Mouse (Mus musculus): ENCODE measurements around the gene Syt12. TPM values are rescaled to one million over a fixed set of nuclear protein-coding genes. Genes with fewer than 3 reads are reported as not detected.
A peak's percentile ranks its signal among the peaks of the same experiment; 100 is the strongest.

The Syt12 gene
- polyA plus RNA-seq, 1 experiment, result 1.4 TPM

DNA sequence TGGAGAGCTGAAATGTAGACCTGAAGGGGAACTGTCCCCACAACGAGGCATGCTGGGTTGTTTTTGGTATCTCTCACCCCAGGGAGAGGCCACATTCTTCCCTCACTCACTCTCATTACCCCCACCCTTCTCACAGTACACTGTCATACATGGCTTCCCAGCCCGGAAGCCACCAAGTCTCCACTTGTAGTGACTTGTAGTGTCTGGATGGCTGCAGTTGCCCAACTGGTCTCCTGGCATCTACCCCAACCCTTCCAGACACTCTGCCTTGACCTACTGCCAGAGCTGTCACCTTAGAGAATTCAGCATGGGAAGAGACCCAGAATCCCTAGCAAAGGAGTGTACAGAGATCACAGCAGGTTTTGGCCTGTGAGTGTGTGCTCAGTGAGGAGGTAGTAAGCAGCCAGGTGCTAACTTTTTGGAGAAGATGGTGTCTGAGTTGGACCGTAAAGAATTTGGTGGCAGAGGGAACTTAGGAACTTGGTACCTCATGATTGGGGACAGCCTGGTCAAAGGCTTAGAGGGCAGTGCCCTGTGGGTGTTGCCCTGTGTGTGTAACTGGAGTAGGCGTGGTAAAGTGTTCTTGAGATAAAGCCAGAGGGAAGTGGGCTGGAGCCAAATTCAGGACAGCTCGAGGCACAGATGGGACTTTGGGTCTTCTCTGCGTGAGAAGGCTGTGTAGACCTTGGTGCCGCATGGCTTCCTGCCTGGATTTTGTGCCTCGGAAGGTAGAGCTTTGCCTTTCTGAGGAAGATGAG, 56.9 kb downstream of the Syt12 start:
- no peaks in the 10 kb centered on the region for H3K4me1 ChIP-seq (ENCODE audit: control insufficient read depth, insufficient read depth, low read length)
- no peak overlapping the region for H3K27ac ChIP-seq (ENCODE audit: insufficient read depth, low read length)
- TF ChIP-seq CTCF (IDR thresholded peaks at IDR 0.05; ENCODE audit: borderline replicate concordance, insufficient read depth, low read length) (no peak), POLR2A (IDR thresholded peaks at IDR 0.05; ENCODE audit: low read depth, low read length) (no peak)
- no peak overlapping the region for H3K4me3 ChIP-seq (ENCODE audit: insufficient read depth, low read length)

GRCm38 (mm10) chr19:4419711-4420110, 57.5 kb downstream of the Syt12 start:
- Histone ChIP-seq H3K4me3 (ENCODE audit: insufficient read depth, low read length) (no peak overlapping the region), H3K27ac (ENCODE audit: insufficient read depth, low read length) (no peak overlapping the region), H3K4me1 (ENCODE audit: control insufficient read depth, insufficient read depth, low read length) (no peaks in the 10 kb centered on the region)
- no peak for TF ChIP-seq CTCF (IDR thresholded peaks at IDR 0.05; ENCODE audit: borderline replicate concordance, insufficient read depth, low read length)
- no peak for TF ChIP-seq POLR2A (IDR thresholded peaks at IDR 0.05; ENCODE audit: low read depth, low read length)

DNA sequence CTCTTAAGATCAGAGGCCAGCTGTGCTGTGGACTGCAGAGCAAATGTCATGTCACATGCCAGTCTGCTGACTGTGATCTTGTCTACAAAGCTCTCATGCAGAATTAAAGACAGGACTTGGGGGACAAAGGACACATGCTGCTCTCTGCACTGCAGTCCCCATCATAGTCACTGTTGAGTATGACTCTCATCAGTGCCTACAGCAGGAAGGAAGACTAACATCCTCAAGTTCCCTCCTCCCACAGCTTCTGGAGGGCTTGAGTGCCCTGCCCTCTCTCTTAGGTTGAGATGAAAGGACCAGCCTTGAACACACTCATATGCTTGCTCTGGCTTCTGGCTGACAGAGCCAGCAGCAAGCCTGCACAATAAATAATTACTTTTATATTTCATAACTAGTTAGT, 59.5 kb downstream of the Syt12 start:
- Histone ChIP-seq H3K4me3 (ENCODE audit: insufficient read depth, low read length) (no peak overlapping the region), H3K27ac (ENCODE audit: insufficient read depth, low read length) (no peak overlapping the region), H3K4me1 (ENCODE audit: control insufficient read depth, insufficient read depth, low read length) (no peaks in the 10 kb centered on the region)
- TF ChIP-seq CTCF (IDR thresholded peaks at IDR 0.05; ENCODE audit: borderline replicate concordance, insufficient read depth, low read length), result no peak
- TF ChIP-seq POLR2A (IDR thresholded peaks at IDR 0.05; ENCODE audit: low read depth, low read length), result no peak

- H3K4me3 ChIP-seq (ENCODE audit: insufficient read depth, low read length), result no peak overlapping the region
- TF ChIP-seq CTCF (IDR thresholded peaks at IDR 0.05; ENCODE audit: borderline replicate concordance, insufficient read depth, low read length) (peak; percentile 75), POLR2A (IDR thresholded peaks at IDR 0.05; ENCODE audit: low read depth, low read length) (no peak)
- no peaks in the 10 kb centered on the region for H3K4me1 ChIP-seq (ENCODE audit: control insufficient read depth, insufficient read depth, low read length)
- H3K27ac ChIP-seq (ENCODE audit: insufficient read depth, low read length), result no peak overlapping the region
These were observed 60.1 kb downstream of the Syt12 start for GRCm38 (mm10) chr19:4417183-4417582.

- Histone ChIP-seq H3K4me1 (ENCODE audit: control insufficient read depth, insufficient read depth, low read length) (no peaks in the 10 kb centered on the region), H3K27ac (ENCODE audit: insufficient read depth, low read length) (no peak overlapping the region), H3K4me3 (ENCODE audit: insufficient read depth, low read length) (no peak overlapping the region)
- TF ChIP-seq POLR2A (IDR thresholded peaks at IDR 0.05; ENCODE audit: low read depth, low read length) (no peak), CTCF (IDR thresholded peaks at IDR 0.05; ENCODE audit: borderline replicate concordance, insufficient read depth, low read length) (no peak)
These were observed 62.6 kb downstream of the Syt12 start for GRCm38 (mm10) chr19:4414631-4415030.

- Histone ChIP-seq H3K27ac (ENCODE audit: insufficient read depth, low read length) (no peak overlapping the region), H3K4me1 (ENCODE audit: control insufficient read depth, insufficient read depth, low read length) (no peaks in the 10 kb centered on the region), H3K4me3 (ENCODE audit: insufficient read depth, low read length) (no peak overlapping the region)
- TF ChIP-seq CTCF (IDR thresholded peaks at IDR 0.05; ENCODE audit: borderline replicate concordance, insufficient read depth, low read length), result no peak
- no peak for TF ChIP-seq POLR2A (IDR thresholded peaks at IDR 0.05; ENCODE audit: low read depth, low read length)
These were observed 68.2 kb downstream of the Syt12 start for GRCm38 (mm10) chr19:4409062-4409461.

DNA sequence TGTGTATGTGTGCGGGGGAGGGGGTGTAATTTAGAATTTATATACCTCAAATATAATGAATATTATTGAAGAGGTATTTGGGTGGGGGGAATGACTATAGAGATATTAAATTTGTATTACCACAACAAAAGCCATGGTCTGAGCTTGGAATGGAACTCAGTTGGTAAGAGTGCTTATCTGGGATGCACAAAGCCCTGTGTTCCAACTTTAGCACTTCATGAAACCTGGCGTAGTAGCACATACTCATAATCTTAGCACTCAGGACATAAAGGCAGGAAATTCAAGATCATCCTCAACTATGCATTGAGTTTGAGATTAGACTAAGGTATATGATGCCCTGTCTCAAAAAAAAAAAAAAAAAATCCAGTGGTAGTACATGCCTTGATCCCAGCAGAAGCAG, 72.4 kb downstream of the Syt12 start:
- TF ChIP-seq CTCF (IDR thresholded peaks at IDR 0.05; ENCODE audit: borderline replicate concordance, insufficient read depth, low read length), result no peak
- no peak for TF ChIP-seq POLR2A (IDR thresholded peaks at IDR 0.05; ENCODE audit: low read depth, low read length)
- Histone ChIP-seq H3K27ac (ENCODE audit: insufficient read depth, low read length) (no peak overlapping the region), H3K4me1 (ENCODE audit: control insufficient read depth, insufficient read depth, low read length) (no peaks in the 10 kb centered on the region), H3K4me3 (ENCODE audit: insufficient read depth, low read length) (no peak overlapping the region)

DNA sequence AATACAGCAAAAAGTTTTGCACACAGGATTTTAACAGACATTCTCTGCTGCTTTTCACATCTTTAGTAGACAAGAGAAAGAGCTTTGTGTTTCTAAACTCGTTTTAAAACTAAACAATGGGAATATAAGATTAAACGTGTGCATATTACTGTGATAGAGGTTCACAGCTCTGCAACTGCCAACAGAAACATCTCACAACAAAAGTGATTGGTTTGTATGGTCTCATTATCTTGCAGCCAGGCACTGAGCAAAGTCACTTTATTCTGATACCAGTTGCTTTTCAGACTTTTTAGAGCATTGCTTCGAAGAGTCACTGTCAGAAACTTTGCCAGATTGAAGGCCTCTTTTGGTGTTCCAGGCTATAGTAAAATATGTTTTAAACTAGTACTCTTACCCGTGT, 78.3 kb downstream of the Syt12 start:
- Histone ChIP-seq H3K4me3 (ENCODE audit: insufficient read depth, low read length) (no peak overlapping the region), H3K4me1 (ENCODE audit: control insufficient read depth, insufficient read depth, low read length) (no peaks in the 10 kb centered on the region), H3K27ac (ENCODE audit: insufficient read depth, low read length) (no peak overlapping the region)
- TF ChIP-seq CTCF (IDR thresholded peaks at IDR 0.05; ENCODE audit: borderline replicate concordance, insufficient read depth, low read length) (no peak), POLR2A (IDR thresholded peaks at IDR 0.05; ENCODE audit: low read depth, low read length) (no peak)

- H3K4me3 ChIP-seq (ENCODE audit: insufficient read depth, low read length), result no peak overlapping the region
- H3K27ac ChIP-seq (ENCODE audit: insufficient read depth, low read length), result no peak overlapping the region
- H3K4me1 ChIP-seq (ENCODE audit: control insufficient read depth, insufficient read depth, low read length), result no peaks in the 10 kb centered on the region
- no peak for TF ChIP-seq CTCF (IDR thresholded peaks at IDR 0.05; ENCODE audit: borderline replicate concordance, insufficient read depth, low read length)
- TF ChIP-seq POLR2A (IDR thresholded peaks at IDR 0.05; ENCODE audit: low read depth, low read length), result no peak
These were observed 78.7 kb downstream of the Syt12 start for GRCm38 (mm10) chr19:4398630-4398948.

DNA sequence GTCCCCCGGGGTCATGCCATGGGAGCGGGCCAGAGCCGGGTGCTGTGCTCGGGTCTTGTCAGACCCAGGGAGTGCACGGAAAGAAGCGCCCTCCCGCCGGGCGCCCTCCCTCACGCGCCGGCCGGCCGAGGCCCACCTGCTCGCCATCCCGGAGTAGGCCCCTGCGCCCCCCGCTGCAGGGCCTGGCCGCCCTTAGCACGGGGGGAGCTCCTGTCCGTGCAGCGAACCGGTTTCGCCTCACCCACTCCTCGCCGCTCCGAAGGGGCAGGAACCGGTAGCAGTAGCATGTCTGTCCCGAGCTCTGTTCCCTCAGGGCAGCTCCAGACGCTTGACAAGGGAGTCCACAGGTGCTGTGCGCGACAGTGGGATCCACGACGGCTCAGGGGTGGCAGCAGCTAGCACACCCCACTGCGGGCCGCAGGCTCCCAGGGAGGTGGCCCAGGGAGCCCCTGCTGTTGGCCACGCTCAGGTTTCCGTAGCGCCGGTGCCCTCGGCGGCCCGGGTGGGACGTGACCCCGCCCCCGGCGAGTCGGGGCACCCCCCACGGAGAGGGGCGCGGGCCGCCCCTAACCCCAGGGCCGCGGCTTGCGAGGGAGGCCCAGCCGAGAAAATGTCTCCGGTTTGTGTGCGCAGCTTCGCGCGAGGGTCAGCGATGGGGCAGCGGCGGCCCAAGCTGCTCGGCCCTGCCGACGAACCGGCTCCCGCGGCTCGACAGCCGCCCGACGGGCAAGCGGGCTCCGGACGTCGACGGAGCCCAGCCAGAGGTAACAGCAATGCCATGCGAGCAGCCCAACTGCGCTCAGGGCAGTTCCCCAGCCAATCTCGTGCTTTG, 79.2 kb downstream of the Syt12 start, which contains the start of gene Kdm2a:
Kdm2a (minus strand) TSS at position 488 of the 832 bp plus-strand sequence.
- Histone ChIP-seq H3K4me1 (ENCODE audit: control insufficient read depth, insufficient read depth, low read length) (no peaks in the 10 kb centered on the region), H3K4me3 (ENCODE audit: insufficient read depth, low read length) (peak within 1 kb of the TSS; percentile 51), H3K27ac (ENCODE audit: insufficient read depth, low read length) (peak within 1 kb of the TSS; percentile 15; the same call in 1 of the 2 replicates)
- TF ChIP-seq CTCF (IDR thresholded peaks at IDR 0.05; ENCODE audit: borderline replicate concordance, insufficient read depth, low read length) (no peak), POLR2A (IDR thresholded peaks at IDR 0.05; ENCODE audit: low read depth, low read length) (peak; percentile 17)
